Mouse (Mus musculus) cerebellum, postnatal 14 days (tissue): ENCODE results near the gene Gm14698.

Source experiments
- DNase-seq, 2 experiments: peaks; one replicate each; pipeline ENCODE4 v3.0.0; 2021; ENCODE audit warnings: mixed read lengths in 2 of 2

The Gm14698 gene

GRCm38 (mm10) chrX:68821059-68821458 lies at the start of gene Gm14698:
Gene Gm14698 (plus strand): TSS chrX:68821093.
- DNase-seq: peak; percentile 2 to 14

- DNase-seq: peak in 1 of 2 experiments; percentile 1
Observed at GRCm38 (mm10) chrX:68820449-68820848, 444 bp upstream of the Gm14698 start.

GRCm38 (mm10) chrX:68839548-68840444 lies 18.9 kb downstream of the Gm14698 start:
- peak; percentile 15 to 39 for DNase-seq

GRCm38 (mm10) chrX:68865145-68865544 lies 44.3 kb downstream of the Gm14698 start:
- DNase-seq: peak; percentile 61 to 76
